Mouse (Mus musculus): ENCODE results near the gene Commd6. TPM values are rescaled to one million over a fixed set of nuclear protein-coding genes. Genes with fewer than 3 reads are reported as not detected.

Commd6 gene
- 79.4 and 91.8 TPM in 2 replicates for polyA plus RNA-seq (2014; fragmentation: Nextera tagmentation; extraction: Ambion mirVana)

DNA sequence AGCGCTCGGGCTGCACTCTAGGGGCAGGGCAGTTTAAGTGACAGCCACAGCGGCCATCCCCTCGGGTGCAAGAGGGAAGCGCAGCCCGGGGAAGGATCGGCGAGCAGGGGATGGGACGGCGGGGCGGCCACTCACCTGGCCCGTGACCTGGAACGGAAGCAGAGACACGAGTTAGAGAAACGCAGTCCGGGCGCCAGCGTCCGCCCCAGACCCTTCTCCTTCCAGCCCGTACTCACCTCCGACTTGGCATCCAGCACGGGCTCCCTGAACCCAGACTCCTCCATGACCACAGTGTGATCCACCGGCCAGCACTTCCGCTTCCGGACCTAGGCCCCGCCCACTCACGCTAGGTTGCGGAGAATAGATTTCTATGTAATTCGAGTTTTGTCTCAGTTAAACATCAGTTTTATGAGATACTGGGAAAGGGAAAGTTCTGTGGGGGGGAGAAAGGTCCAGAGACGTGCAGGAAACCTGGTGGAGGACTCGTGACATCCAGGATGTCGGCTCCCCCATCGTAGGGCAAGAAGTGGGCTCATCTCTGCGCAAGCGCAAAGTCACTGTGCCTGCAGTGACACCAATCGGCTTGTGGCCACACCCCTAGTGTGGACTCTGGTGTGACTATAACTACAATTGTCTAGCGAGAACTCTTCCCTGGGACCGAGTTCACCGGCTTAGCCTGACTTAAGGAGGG, at the start of gene Commd6:
TSS of gene Commd6 (minus strand) at position 534 of the 691 bp plus-strand sequence.
- Histone ChIP-seq H3K27ac (replicated peaks in 1 of 2; ENCODE audit: control insufficient read depth in 1 of 2, insufficient read depth in 1 of 2, low read depth in 2 of 2, low read length in 2 of 2) (peak within 1 kb of the TSS; percentile 74 to 79), H3K36me3 (ENCODE audit: control insufficient read depth, insufficient read depth, low read length) (peaks cover 10% of the 10 kb centered on the region), H3K4me1 (ENCODE audit: control insufficient read depth in 2 of 2, insufficient read depth in 2 of 2, low read length in 2 of 2) (peaks cover 0 to 8% of the 10 kb centered on the region in 2 experiments; a peak in 1 of 4 replicates), H3K4me2 (ENCODE audit: low read length) (peak within 1 kb of the TSS; percentile 90), H3K27me3 (ENCODE audit: control insufficient read depth, insufficient read depth, low read length) (no peaks in the 10 kb centered on the region), H3K4me3 (ENCODE audit: control insufficient read depth in 1 of 2, insufficient read depth in 1 of 2, low read depth in 1 of 2, low read length in 2 of 2) (peak within 1 kb of the TSS; percentile 83 to 87), H3K9me3 (ENCODE audit: control insufficient read depth, low read length) (no peaks in the 10 kb centered on the region), H3K9ac (ENCODE audit: low read length) (peak within 1 kb of the TSS; percentile 82)
- peak; percentile 95 for ATAC-seq (ENCODE audit: insufficient number of reproducible peaks, insufficient read depth, low FRiP score, low read depth)
- under 1% methylated on average over 39 of the region's 39 CpGs for WGBS

DNA sequence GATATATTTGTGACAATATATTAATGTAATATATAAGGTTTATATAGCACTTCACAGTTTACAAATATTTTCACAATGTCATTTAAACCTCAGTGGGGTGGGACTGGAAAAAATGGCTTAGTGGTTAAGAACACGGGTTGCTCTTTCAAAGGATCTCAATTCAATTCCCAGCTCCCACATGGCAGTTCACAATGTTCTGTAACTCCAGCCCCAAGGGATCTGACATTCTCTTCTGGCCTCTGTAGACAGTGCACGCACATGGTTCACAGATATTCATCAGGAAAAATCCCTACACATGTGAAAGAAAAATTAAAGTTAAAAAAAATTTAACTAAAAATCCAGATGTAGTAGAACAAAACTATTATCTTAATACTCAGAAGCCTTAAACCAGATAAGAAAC, 47.9 kb upstream of the Commd6 start:
- Histone ChIP-seq H3K9me3 (ENCODE audit: control insufficient read depth, low read length) (no peaks in the 10 kb centered on the region), H3K36me3 (ENCODE audit: control insufficient read depth, insufficient read depth, low read length) (0 out of 2 replicates have a peak, but pooled peaks cover 3% of the 10 kb centered on the region), H3K4me2 (ENCODE audit: low read length) (no peak overlapping the region), H3K9ac (ENCODE audit: low read length) (no peak overlapping the region), H3K27me3 (ENCODE audit: control insufficient read depth, insufficient read depth, low read length) (no peaks in the 10 kb centered on the region), H3K27ac (replicated peaks in 1 of 2; ENCODE audit: control insufficient read depth in 1 of 2, insufficient read depth in 1 of 2, low read depth in 2 of 2, low read length in 2 of 2) (no peak overlapping the region), H3K4me1 (ENCODE audit: control insufficient read depth in 2 of 2, insufficient read depth in 2 of 2, low read length in 2 of 2) (no peaks in the 10 kb centered on the region), H3K4me3 (ENCODE audit: control insufficient read depth in 1 of 2, insufficient read depth in 1 of 2, low read depth in 1 of 2, low read length in 2 of 2) (no peak overlapping the region)
- ATAC-seq (ENCODE audit: insufficient number of reproducible peaks, insufficient read depth, low FRiP score, low read depth), result no peak
- WGBS, result 84% methylated on average over 2 of the region's 2 CpGs

DNA sequence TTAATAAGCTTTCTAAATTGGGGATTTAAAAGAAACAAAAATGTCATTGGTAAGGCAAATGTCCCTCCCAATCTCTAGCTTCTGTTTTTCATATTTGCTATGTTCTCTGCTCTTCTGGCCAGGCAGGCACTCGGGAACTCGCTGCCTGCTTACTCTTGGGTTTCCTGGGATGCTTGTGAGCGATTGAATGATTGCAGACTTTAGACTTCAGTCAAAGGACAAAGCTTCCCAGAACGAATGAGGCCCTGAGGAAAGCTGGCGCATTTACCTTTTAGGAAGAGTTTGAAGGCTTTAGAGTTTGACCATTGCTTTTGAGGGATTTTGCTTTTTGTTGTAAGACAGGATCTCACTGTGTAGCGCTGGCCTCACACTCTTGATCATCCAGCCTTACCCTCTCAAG, 47.2 kb upstream of the Commd6 start:
- H3K36me3 ChIP-seq (ENCODE audit: control insufficient read depth, insufficient read depth, low read length), result 0 out of 2 replicates have a peak, but pooled peaks cover 3% of the 10 kb centered on the region
- 89% methylated on average over 6 of the region's 6 CpGs for WGBS
- H3K9me3 ChIP-seq (ENCODE audit: control insufficient read depth, low read length), result no peaks in the 10 kb centered on the region
- ATAC-seq (ENCODE audit: insufficient number of reproducible peaks, insufficient read depth, low FRiP score, low read depth), result no peak
- no peak overlapping the region for H3K4me3 ChIP-seq (ENCODE audit: control insufficient read depth in 1 of 2, insufficient read depth in 1 of 2, low read depth in 1 of 2, low read length in 2 of 2)
- H3K4me1 ChIP-seq (ENCODE audit: control insufficient read depth in 2 of 2, insufficient read depth in 2 of 2, low read length in 2 of 2), result no peaks in the 10 kb centered on the region
- H3K9ac ChIP-seq (ENCODE audit: low read length), result no peak overlapping the region
- no peak overlapping the region for H3K4me2 ChIP-seq (ENCODE audit: low read length)
- no peaks in the 10 kb centered on the region for H3K27me3 ChIP-seq (ENCODE audit: control insufficient read depth, insufficient read depth, low read length)
- H3K27ac ChIP-seq (replicated peaks in 1 of 2; ENCODE audit: control insufficient read depth in 1 of 2, insufficient read depth in 1 of 2, low read depth in 2 of 2, low read length in 2 of 2), result no peak overlapping the region

DNA sequence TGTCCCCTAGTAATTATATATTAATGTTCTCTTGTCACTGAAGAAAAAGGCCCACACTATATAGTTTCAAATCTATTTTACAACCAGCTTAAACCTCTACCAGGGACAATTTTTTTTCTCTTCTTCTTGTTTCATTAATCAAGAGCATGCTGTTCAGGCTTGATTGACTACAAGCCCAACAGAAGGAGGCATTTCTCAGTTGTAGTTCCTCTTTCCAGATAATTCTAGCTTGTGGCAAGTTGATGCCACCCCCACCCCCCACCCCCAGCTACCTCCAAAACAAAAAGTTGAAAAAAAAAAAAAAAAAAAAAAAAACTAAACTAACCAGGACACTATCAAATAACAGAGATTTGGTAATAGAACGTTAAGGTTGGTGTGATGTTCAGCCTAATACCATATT, 31.7 kb upstream of the Commd6 start:
- WGBS, result 88% methylated on average over 1 of the region's 1 CpGs
- H3K27ac ChIP-seq (replicated peaks in 1 of 2; ENCODE audit: control insufficient read depth in 1 of 2, insufficient read depth in 1 of 2, low read depth in 2 of 2, low read length in 2 of 2), result no peak overlapping the region

DNA sequence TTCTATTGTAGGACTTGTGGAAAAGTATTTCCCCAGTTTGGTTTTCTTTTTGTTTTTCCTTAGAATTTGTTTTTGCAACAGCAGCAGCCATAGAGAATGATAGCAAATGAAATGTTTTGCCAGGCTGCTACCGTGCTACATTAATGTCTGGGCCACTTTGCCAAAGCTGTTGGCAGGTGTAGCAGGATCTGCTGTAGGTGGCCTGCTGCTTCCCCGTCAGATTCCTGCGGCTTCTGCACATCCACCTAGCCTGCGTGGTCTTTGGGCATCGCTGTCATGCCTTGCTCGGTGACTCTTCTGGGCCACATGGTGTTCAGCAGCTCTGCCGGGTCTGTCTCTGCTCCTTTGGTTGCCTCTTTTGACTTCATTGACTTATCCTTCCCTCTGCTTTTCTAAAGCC, 28.1 kb upstream of the Commd6 start:
- no peaks in the 10 kb centered on the region for H3K27me3 ChIP-seq (ENCODE audit: control insufficient read depth, insufficient read depth, low read length)
- H3K9me3 ChIP-seq (ENCODE audit: control insufficient read depth, low read length), result no peaks in the 10 kb centered on the region
- no peak overlapping the region for H3K4me3 ChIP-seq (ENCODE audit: control insufficient read depth in 1 of 2, insufficient read depth in 1 of 2, low read depth in 1 of 2, low read length in 2 of 2)
- H3K4me1 ChIP-seq (ENCODE audit: control insufficient read depth in 2 of 2, insufficient read depth in 2 of 2, low read length in 2 of 2), result no peaks in the 10 kb centered on the region
- ATAC-seq (ENCODE audit: insufficient number of reproducible peaks, insufficient read depth, low FRiP score, low read depth), result no peak
- H3K36me3 ChIP-seq (ENCODE audit: control insufficient read depth, insufficient read depth, low read length), result peaks cover 41% of the 10 kb centered on the region
- H3K9ac ChIP-seq (ENCODE audit: low read length), result no peak overlapping the region
- no peak overlapping the region for H3K27ac ChIP-seq (replicated peaks in 1 of 2; ENCODE audit: control insufficient read depth in 1 of 2, insufficient read depth in 1 of 2, low read depth in 2 of 2, low read length in 2 of 2)
- H3K4me2 ChIP-seq (ENCODE audit: low read length), result no peak overlapping the region
- WGBS, result 89% methylated on average over 7 of the region's 7 CpGs

More for the DNA sequence above, 31.7 kb upstream of the Commd6 start:
- H3K9me3 ChIP-seq (ENCODE audit: control insufficient read depth, low read length), result no peaks in the 10 kb centered on the region
- H3K27me3 ChIP-seq (ENCODE audit: control insufficient read depth, insufficient read depth, low read length), result no peaks in the 10 kb centered on the region
- no peak overlapping the region for H3K4me2 ChIP-seq (ENCODE audit: low read length)
- ATAC-seq (ENCODE audit: insufficient number of reproducible peaks, insufficient read depth, low FRiP score, low read depth), result no peak
- H3K4me3 ChIP-seq (ENCODE audit: control insufficient read depth in 1 of 2, insufficient read depth in 1 of 2, low read depth in 1 of 2, low read length in 2 of 2), result no peak overlapping the region
- H3K36me3 ChIP-seq (ENCODE audit: control insufficient read depth, insufficient read depth, low read length), result peaks cover 36% of the 10 kb centered on the region
- H3K4me1 ChIP-seq (ENCODE audit: control insufficient read depth in 2 of 2, insufficient read depth in 2 of 2, low read length in 2 of 2), result no peaks in the 10 kb centered on the region
- no peak overlapping the region for H3K9ac ChIP-seq (ENCODE audit: low read length)

DNA sequence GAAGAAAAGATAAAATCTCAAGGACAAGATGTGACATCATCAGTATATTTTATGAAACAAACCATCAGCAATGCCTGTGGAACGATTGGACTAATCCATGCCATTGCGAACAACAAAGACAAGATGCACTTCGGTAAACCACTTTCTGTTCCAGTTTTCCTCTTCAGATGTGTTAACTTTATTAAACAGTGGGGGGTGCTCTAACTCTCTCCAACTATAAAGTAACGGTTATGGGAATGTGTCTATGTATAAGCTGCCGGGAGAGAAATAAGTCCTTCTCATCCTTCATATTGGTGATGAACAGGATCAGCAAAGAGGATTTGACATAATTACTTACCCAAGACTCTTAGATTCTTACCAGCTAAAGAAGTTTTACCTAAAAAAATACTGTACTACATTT, 26.1 kb upstream of the Commd6 start:
- no peaks in the 10 kb centered on the region for H3K9me3 ChIP-seq (ENCODE audit: control insufficient read depth, low read length)
- no peak overlapping the region for H3K9ac ChIP-seq (ENCODE audit: low read length)
- ATAC-seq (ENCODE audit: insufficient number of reproducible peaks, insufficient read depth, low FRiP score, low read depth), result no peak
- no peak overlapping the region for H3K27ac ChIP-seq (replicated peaks in 1 of 2; ENCODE audit: control insufficient read depth in 1 of 2, insufficient read depth in 1 of 2, low read depth in 2 of 2, low read length in 2 of 2)
- H3K4me1 ChIP-seq (ENCODE audit: control insufficient read depth in 2 of 2, insufficient read depth in 2 of 2, low read length in 2 of 2), result no peaks in the 10 kb centered on the region
- H3K4me3 ChIP-seq (ENCODE audit: control insufficient read depth in 1 of 2, insufficient read depth in 1 of 2, low read depth in 1 of 2, low read length in 2 of 2), result no peak overlapping the region
- H3K27me3 ChIP-seq (ENCODE audit: control insufficient read depth, insufficient read depth, low read length), result no peaks in the 10 kb centered on the region
- H3K4me2 ChIP-seq (ENCODE audit: low read length), result no peak overlapping the region
- peaks cover 37% of the 10 kb centered on the region for H3K36me3 ChIP-seq (ENCODE audit: control insufficient read depth, insufficient read depth, low read length)
- WGBS, result 77% methylated on average over 5 of the region's 5 CpGs

DNA sequence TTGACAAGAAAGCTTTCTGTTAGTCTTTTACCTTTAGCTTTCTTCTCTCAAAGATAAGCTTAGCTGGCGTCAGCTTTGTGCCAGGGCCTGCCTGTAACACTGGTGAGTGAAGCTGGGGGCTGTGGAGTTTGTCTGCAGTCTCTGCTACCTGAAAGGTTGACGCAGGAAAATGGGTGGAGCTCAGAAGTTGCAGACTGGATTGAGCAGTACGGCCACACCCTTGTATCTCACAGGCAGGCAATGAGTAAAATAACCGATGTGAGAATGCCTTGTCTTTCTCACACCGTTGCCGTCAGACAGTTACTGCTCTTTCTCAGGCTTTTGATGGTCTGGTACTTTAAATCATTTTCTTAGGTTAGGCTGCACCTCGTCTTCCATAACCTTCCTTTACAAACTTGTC, 25.6 kb upstream of the Commd6 start:
- H3K36me3 ChIP-seq (ENCODE audit: control insufficient read depth, insufficient read depth, low read length), result peaks cover 38% of the 10 kb centered on the region
- no peaks in the 10 kb centered on the region for H3K4me1 ChIP-seq (ENCODE audit: control insufficient read depth in 2 of 2, insufficient read depth in 2 of 2, low read length in 2 of 2)
- H3K4me2 ChIP-seq (ENCODE audit: low read length), result no peak overlapping the region
- no peak overlapping the region for H3K4me3 ChIP-seq (ENCODE audit: control insufficient read depth in 1 of 2, insufficient read depth in 1 of 2, low read depth in 1 of 2, low read length in 2 of 2)
- no peak overlapping the region for H3K27ac ChIP-seq (replicated peaks in 1 of 2; ENCODE audit: control insufficient read depth in 1 of 2, insufficient read depth in 1 of 2, low read depth in 2 of 2, low read length in 2 of 2)
- H3K27me3 ChIP-seq (ENCODE audit: control insufficient read depth, insufficient read depth, low read length), result no peaks in the 10 kb centered on the region
- no peaks in the 10 kb centered on the region for H3K9me3 ChIP-seq (ENCODE audit: control insufficient read depth, low read length)
- H3K9ac ChIP-seq (ENCODE audit: low read length), result no peak overlapping the region
- no peak for ATAC-seq (ENCODE audit: insufficient number of reproducible peaks, insufficient read depth, low FRiP score, low read depth)
- WGBS, result 86% methylated on average over 7 of the region's 7 CpGs

DNA sequence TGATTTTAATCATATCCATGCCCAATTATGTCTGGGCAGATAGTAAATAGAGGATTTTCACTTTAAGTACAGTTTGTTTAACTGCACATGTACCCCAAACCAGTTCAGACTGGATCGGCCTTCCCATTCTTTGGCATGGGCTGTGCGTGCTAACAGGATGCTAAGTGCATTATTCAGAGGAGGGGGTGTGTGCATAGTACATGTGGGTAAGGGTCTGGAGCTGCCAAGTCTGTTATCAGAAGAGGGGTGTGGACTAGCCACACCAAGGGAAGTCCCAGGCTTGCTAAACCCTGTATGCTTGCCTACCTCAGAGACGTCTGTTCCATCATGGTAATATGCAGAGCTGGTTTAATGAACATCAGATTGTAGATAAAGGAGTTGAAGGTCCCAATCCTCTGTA, 23.8 kb upstream of the Commd6 start:
- no peak for ATAC-seq (ENCODE audit: insufficient number of reproducible peaks, insufficient read depth, low FRiP score, low read depth)
- Histone ChIP-seq H3K36me3 (ENCODE audit: control insufficient read depth, insufficient read depth, low read length) (peaks cover 28% of the 10 kb centered on the region), H3K9ac (ENCODE audit: low read length) (no peak overlapping the region), H3K9me3 (ENCODE audit: control insufficient read depth, low read length) (no peaks in the 10 kb centered on the region), H3K4me2 (ENCODE audit: low read length) (no peak overlapping the region), H3K27me3 (ENCODE audit: control insufficient read depth, insufficient read depth, low read length) (no peaks in the 10 kb centered on the region), H3K4me1 (ENCODE audit: control insufficient read depth in 2 of 2, insufficient read depth in 2 of 2, low read length in 2 of 2) (no peaks in the 10 kb centered on the region), H3K27ac (replicated peaks in 1 of 2; ENCODE audit: control insufficient read depth in 1 of 2, insufficient read depth in 1 of 2, low read depth in 2 of 2, low read length in 2 of 2) (no peak overlapping the region), H3K4me3 (ENCODE audit: control insufficient read depth in 1 of 2, insufficient read depth in 1 of 2, low read depth in 1 of 2, low read length in 2 of 2) (no peak overlapping the region)
- WGBS, result 65% methylated on average over 3 of the region's 3 CpGs
